21 mouse cellular contexts compared by ENCODE assay signal in the genomic region with DNA sequence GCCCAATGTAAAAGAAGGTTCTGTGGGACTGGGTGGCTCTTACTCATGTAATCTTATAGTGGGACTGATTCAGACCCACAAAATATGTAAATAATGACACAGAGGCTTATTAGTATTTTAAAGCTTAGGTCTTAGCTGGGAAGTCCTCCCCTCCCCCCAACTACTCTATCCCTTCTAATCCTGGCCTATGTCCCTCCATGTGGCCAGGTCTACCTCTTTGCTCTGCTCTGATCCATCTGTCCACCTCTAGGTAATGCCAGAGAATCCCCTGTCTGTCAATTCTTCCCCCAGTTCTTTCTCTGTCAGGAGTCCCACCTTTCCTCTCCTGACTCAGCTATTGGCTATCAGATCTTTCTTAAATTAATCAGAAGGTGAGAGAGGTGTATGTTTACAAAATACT. TPM values are rescaled to one million over a fixed set of nuclear protein-coding genes. Genes with fewer than 3 reads are reported as not detected.
DNase-seq lines count a peak whose midpoint lies in the region; ATAC-seq and TF ChIP-seq lines count a peak whose summit lies in the region.
"Had no signal": no experiment of that assay in that cellular context is flagged by ENCODE, and none has a peak within 500 bp of the region (broad histone marks: within the 10 kb centered on the region; RNA-seq: fewer than 3 reads in every experiment).

No protein-coding gene starts in this region.

- no peak for TF ChIP-seq CTCF in cerebellum, adult 2 months (IDR thresholded peaks at IDR 0.05; ENCODE audit: borderline replicate concordance, insufficient read depth, low read depth, low read length)

- H3K9me3 ChIP-seq in heart, embryonic 11.5 days (replicated peaks; ENCODE audit: control insufficient read depth, low read length), result no peaks in the 10 kb centered on the region
- no peaks in the 10 kb centered on the region for H3K9me3 ChIP-seq in midbrain, embryonic 14.5 days (ENCODE audit: control insufficient read depth, low read length)
- H3K9me3 ChIP-seq: embryonic facial prominence, embryonic 13.5 days; forebrain, embryonic 12.5 days; hindbrain, embryonic 13.5 days had no signal

- no peak for TF ChIP-seq POLR2A in cerebellum, adult 2 months (IDR thresholded peaks at IDR 0.05; ENCODE audit: borderline replicate concordance, insufficient read depth, low read length)

- peak; percentile 21 to 76 for DNase-seq in cerebellum, adult 2 months
- DNase-seq in cerebellum, adult 11-12 months, result no peak
- DNase-seq in heart, adult 11 months, result peak; percentile 6
- DNase-seq in spleen, postnatal 4 days (ENCODE audit: low spot score in 2 of 2), result peak; percentile 2 to 15
- DNase-seq in spleen, postnatal 10 days (ENCODE audit: low spot score in 2 of 2), result no peak
- DNase-seq in thymus, postnatal 14 days, result no peak
- no peak for DNase-seq in midbrain, embryonic 14.5 days
- DNase-seq: adrenal gland, postnatal 10 days; gastrocnemius, postnatal 10 days; heart, postnatal 10 days; kidney, adult 11 months had no signal

- H3K36me3 ChIP-seq in heart, embryonic 11.5 days (ENCODE audit: control insufficient read depth, insufficient read depth, low read length), result no peaks in the 10 kb centered on the region
- H3K36me3 ChIP-seq in midbrain, embryonic 14.5 days (ENCODE audit: control insufficient read depth, insufficient read depth, low read length), result no peaks in the 10 kb centered on the region
- H3K36me3 ChIP-seq: embryonic facial prominence, embryonic 13.5 days; forebrain, embryonic 12.5 days; hindbrain, embryonic 13.5 days had no signal

- H3K4me1 ChIP-seq in cerebellum, adult 2 months (ENCODE audit: control insufficient read depth, insufficient read depth, low read length), result peaks cover 41% of the 10 kb centered on the region
- H3K4me1 ChIP-seq in heart, embryonic 11.5 days (ENCODE audit: control insufficient read depth, insufficient read depth, low read length), result peaks cover 7% of the 10 kb centered on the region
- peaks cover 9% of the 10 kb centered on the region; the same call in 1 of the 2 replicates for H3K4me1 ChIP-seq in midbrain, embryonic 14.5 days (ENCODE audit: control insufficient read depth, insufficient read depth, low read length)

- no peak overlapping the region for H3K27ac ChIP-seq in cerebellum, adult 2 months (ENCODE audit: insufficient read depth, low read length)
- no peak overlapping the region for H3K27ac ChIP-seq in heart, embryonic 11.5 days (ENCODE audit: low read depth, low read length)
- no peak overlapping the region for H3K27ac ChIP-seq in midbrain, embryonic 14.5 days (replicated peaks; ENCODE audit: low read depth, low read length)
- H3K27ac ChIP-seq: embryonic facial prominence, embryonic 13.5 days; forebrain, embryonic 12.5 days; hindbrain, embryonic 13.5 days; hindbrain, postnatal 0 days had no signal

- no peaks in the 10 kb centered on the region for H3K27me3 ChIP-seq in cerebellum, adult 2 months (ENCODE audit: control insufficient read depth, insufficient read depth, low read length)
- H3K27me3 ChIP-seq in heart, embryonic 11.5 days (ENCODE audit: control insufficient read depth, insufficient read depth, low read length), result no peaks in the 10 kb centered on the region
- no peaks in the 10 kb centered on the region for H3K27me3 ChIP-seq in midbrain, embryonic 14.5 days (ENCODE audit: control insufficient read depth, insufficient read depth, low read length)
- H3K27me3 ChIP-seq: embryonic facial prominence, embryonic 13.5 days; forebrain, embryonic 12.5 days had no signal

- H3K4me2 ChIP-seq in heart, embryonic 11.5 days, result no peak overlapping the region
- no peak overlapping the region for H3K4me2 ChIP-seq in midbrain, embryonic 14.5 days (ENCODE audit: low read length)
- H3K4me2 ChIP-seq: embryonic facial prominence, embryonic 13.5 days; forebrain, embryonic 12.5 days; hindbrain, embryonic 13.5 days had no signal

- no peak overlapping the region for H3K4me3 ChIP-seq in cerebellum, adult 2 months (replicated peaks; ENCODE audit: insufficient read depth, low read depth, low read length)
- no peak overlapping the region for H3K4me3 ChIP-seq in heart, embryonic 11.5 days (ENCODE audit: low read depth, low read length)
- H3K4me3 ChIP-seq in midbrain, embryonic 14.5 days (replicated peaks; ENCODE audit: low read depth, low read length), result no peak overlapping the region
- H3K4me3 ChIP-seq: embryonic facial prominence, embryonic 13.5 days; forebrain, embryonic 12.5 days; hindbrain, embryonic 13.5 days had no signal

- no peak for ATAC-seq in heart, embryonic 11.5 days (replicated peaks; ENCODE audit: insufficient number of reproducible peaks, low FRiP score, low TSS enrichment)
- no peak for ATAC-seq in midbrain, embryonic 14.5 days (ENCODE audit: low FRiP score, low TSS enrichment)
- ATAC-seq: forebrain, embryonic 16.5 days; hindbrain, postnatal 0 days had no signal

- H3K9ac ChIP-seq in heart, embryonic 11.5 days (ENCODE audit: low read depth, low read length), result no peak overlapping the region
- H3K9ac ChIP-seq in midbrain, embryonic 14.5 days (replicated peaks; ENCODE audit: low read length), result no peak overlapping the region
- H3K9ac ChIP-seq: embryonic facial prominence, embryonic 13.5 days; forebrain, embryonic 12.5 days; hindbrain, embryonic 13.5 days had no signal

RNA-seq across cellular contexts. Expression of a gene that starts 5.3 kb away (rescaled TPM):
- 0.13 and 0.15 TPM in 2 replicates for polyA plus RNA-seq in cerebellum, adult 2 months (2012; rRNA removed)
- polyA plus RNA-seq in heart, embryonic 11.5 days (2014; fragmentation: Nextera tagmentation; extraction: Ambion mirVana), result not detected in 2 replicates
- not detected in 2 replicates for polyA plus RNA-seq in midbrain, embryonic 14.5 days (2014; fragmentation: Nextera tagmentation; extraction: Ambion mirVana)
- polyA plus RNA-seq: C2C12; embryonic facial prominence, embryonic 13.5 days; forebrain, embryonic 12.5 days; forebrain, embryonic 16.5 days; gonadal fat pad, adult 2 months; heart, embryonic 14.5 days; hindbrain, embryonic 13.5 days; hindbrain, postnatal 0 days; intestine, embryonic 14.5 days had no signal

Comparison
In these comparisons a context has a peak if more than half of its experiments do, and no peak if none do; other contexts are left out.
1. DNase-seq: peak in cerebellum, adult 2 months (2 of 2), heart, adult 11 months (single experiment) and spleen, postnatal 4 days (2 of 2); none in cerebellum, adult 11-12 months (single experiment), spleen, postnatal 10 days (0 of 2), thymus, postnatal 14 days (single experiment) and midbrain, embryonic 14.5 days (single experiment).